Mouse (Mus musculus) right cerebral cortex, postnatal 36 days (tissue): ENCODE data around the gene Hcls1.

ENCODE experiments used
- DNase-seq, 2 experiments: peaks; one replicate each; pipeline ENCODE4 v3.0.0; 2022; ENCODE audit warnings: low spot score in 2 of 2, mixed read lengths in 1 of 2

Hcls1 gene

GRCm38 (mm10) chr16:36930231-36931136 lies 4.3 kb upstream of the Hcls1 start:
- DNase-seq: no peak

DNA sequence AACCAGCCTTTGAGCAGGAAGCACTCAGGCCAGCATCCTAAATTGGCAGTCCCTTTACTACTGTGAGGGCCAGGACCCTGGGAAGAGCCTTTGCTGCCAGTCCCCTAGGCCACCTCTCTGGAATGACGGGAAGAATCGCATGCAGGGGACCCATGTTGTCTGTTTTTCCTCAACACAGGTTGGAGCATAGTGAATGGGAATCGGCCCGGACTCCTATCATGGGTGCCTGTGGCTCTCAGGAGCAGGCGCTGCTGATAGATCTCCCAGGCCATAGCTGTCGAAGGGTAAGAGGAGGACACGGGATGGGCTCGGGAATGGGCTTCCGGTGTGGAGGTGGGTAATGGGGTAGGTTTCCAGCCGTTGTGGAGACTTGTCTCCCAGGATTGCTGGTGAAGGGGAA lies 3.4 kb upstream of the Hcls1 start:
- DNase-seq: no peak

GRCm38 (mm10) chr16:36931976-36932375 lies 2.8 kb upstream of the Hcls1 start:
- no peak for DNase-seq

- no peak for DNase-seq
Measured at GRCm38 (mm10) chr16:36932546-36932945, 2.2 kb upstream of the Hcls1 start.

DNA sequence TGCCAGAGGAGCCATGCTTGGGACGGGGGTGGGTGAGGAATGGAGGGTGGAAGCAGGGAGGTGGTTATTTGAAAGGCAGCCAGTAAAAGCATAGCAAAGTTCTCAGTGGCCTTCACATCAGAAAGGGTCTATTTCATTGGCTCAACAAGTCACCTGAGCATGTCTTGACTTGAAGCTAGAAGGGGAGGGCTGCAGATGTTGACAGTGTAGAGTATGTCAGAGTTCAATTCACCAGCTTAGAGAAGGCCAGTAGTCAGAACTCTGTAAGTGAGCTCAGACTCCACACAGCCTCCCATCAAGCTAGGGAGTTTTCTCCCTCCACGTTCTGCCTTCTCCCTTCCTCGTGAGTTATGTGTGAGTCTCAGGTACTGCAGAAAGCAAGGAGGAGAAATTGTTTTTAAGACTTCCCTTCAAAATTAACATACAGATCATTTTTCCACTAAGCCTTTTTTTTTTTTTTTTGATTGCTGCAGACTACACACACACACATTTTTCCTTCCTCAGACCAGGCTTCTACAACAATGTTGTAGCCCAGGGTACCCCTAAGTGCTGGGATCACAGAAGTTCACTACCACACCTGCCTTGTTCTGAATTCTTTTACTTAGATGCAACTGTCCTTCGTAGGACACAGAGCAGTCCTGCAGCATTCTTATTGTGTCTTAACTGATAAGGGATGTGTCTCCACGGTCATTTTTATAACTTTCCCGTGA lies 497 bp upstream of the Hcls1 start:
- no peak for DNase-seq

GRCm38 (mm10) chr16:36935814-36936213 lies 1.0 kb downstream of the Hcls1 start:
- no peak for DNase-seq

DNA sequence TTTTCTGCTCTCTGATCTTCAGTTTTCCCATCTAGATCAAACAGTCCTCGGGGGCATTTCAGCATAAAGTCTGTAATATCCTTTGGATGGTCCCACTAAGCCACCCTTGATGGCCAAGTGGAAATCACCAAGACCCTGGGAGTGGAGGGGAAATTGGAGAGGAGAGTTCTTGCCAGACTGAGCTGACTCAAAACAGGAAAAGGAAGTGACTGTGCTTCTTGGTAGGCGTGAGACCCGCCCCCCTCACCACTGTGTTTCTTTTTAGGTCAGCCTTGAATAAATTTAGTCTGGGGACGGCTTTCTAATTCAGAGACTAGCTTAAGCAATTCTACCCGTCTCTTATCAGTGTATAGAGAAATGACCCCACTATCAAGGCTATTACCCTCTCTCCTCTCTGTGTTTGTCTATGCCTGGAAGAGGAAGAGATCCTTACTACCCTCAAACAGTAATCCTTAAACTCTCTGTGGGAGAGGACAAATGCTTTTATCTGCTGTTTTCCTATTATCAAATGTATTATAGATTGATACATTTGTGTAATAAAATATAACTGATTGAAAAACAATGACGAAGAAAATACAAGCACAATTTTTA lies 6.4 kb downstream of the Hcls1 start:
- no peak for DNase-seq

- no peak for DNase-seq
Measured at GRCm38 (mm10) chr16:36941895-36942294, 7.1 kb downstream of the Hcls1 start.

GRCm38 (mm10) chr16:36943591-36943990 lies 8.8 kb downstream of the Hcls1 start:
- no peak for DNase-seq

- DNase-seq: no peak
Measured at GRCm38 (mm10) chr16:36944895-36945424, 10.2 kb downstream of the Hcls1 start.

- DNase-seq: no peak
Measured at GRCm38 (mm10) chr16:36946459-36947159, 11.8 kb downstream of the Hcls1 start.

DNA sequence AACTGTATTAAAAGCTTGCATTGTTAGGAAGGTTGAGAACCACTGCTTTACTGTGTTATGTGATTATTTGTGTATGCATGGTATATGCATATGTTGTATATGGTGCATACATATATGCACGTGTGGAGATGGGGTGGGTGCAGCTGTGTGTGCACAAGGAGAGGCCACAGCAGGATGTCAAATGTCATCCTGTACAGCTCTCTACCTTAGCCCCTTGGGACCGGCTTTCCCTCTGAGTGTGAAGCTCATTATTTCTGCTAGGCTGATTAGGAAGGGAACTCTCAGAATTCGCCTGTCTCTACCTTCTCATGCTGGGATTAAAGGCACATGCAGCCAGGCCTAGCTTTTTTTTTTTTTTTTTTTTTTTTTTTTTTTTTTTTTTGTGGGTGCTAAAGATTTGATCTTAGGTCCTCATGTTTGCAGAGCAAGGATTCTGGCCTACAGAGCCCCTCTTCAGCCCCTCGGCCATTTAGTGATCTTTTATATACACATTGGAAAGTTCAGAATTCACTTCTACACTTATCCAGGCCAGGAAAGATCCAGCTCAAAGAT lies 12.9 kb downstream of the Hcls1 start:
- no peak for DNase-seq

- DNase-seq: no peak
Measured at GRCm38 (mm10) chr16:36949614-36950336, 15.0 kb downstream of the Hcls1 start.

- no peak for DNase-seq
Measured at GRCm38 (mm10) chr16:36951029-36951428, 16.2 kb downstream of the Hcls1 start.

GRCm38 (mm10) chr16:36955106-36955505 lies 20.3 kb downstream of the Hcls1 start:
- DNase-seq: no peak

DNA sequence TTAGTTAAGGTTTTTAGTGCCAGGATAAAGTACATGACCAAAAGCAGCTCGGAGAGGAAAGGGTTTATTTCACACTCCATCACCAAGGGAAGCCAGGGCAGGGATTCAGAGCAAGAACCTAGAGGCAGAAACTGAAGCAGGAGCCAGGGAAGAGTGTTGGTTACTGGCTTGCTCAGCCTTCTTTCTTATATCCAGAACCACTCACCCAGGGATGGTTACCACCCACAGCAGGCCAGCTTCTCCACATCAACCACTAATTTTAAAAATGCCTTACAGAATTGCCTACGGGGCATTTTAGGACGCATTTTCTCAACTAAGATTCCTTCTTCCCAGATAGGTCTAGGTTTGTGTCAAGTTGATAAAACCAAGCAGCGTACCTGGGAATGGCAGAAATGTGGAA lies 28.6 kb downstream of the Hcls1 start:
- DNase-seq: no peak

GRCm38 (mm10) chr16:36979127-36979526 lies 44.3 kb downstream of the Hcls1 start:
- DNase-seq: no peak

DNA sequence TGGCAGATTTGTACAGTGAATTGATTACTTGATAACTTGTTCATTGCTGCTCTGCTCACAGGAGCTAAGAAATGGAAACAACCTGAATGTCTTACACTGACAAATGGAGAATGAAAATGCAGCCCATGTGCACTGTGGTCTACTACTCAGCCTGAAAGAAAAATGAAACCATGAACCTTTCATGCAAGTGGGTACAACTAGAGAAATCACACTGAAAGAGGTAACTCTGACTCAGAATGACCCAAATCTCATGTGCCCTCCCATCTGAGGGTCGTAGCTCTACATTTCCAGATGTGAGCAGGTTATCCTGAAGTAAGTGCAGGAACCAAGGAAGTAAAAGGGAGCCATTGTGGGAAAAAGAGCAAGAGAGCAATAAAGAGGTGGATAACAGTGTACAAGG lies 49.0 kb downstream of the Hcls1 start:
- no peak for DNase-seq

DNA sequence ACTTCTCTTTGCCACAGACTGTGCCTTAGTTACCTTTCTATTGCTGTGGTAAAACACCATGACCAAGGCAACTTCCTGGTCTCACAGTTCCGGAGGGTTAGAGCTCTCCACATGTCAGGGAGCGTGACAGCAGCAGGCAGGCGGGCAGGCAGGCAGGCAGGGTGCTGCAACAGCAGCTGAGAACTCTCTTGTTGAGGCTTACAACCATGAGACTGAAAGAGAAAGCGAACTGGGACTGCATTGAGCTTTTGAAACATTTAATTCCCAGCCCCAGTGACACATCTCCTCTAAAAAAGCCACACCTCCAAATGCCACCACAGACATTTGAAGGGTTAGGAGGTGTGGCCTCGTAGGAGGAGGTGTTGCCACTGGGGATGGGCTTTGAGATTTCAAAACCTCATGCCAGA lies 50.9 kb downstream of the Hcls1 start:
- no peak for DNase-seq

GRCm38 (mm10) chr16:36987399-36987798 lies 52.6 kb downstream of the Hcls1 start:
- DNase-seq: no peak

GRCm38 (mm10) chr16:36988066-36988465 lies 53.3 kb downstream of the Hcls1 start:
- DNase-seq: no peak
